Mouse (Mus musculus) midbrain, embryonic 12.5 days (tissue): Measurements from ENCODE around the gene Trmt112. TPM values are rescaled to one million over a fixed set of nuclear protein-coding genes. Genes with fewer than 3 reads are reported as not detected.
"Not testable (repeated sequence)": the region's sequence is repeated elsewhere in the genome, so short reads cannot be mapped to it uniquely, and the experiment has no call there.

Experiments
- ATAC-seq: fragments of 200-750 bp; cut with Nextera tagmentation; 2 replicates; pipeline ENCODE4 v1.8.0; 2017; ENCODE audit warnings: low read depth, moderate TSS enrichment, moderate library complexity; ENCODE audit not compliant: low FRiP score
- H3K27ac ChIP-seq: fragments of 300-500 bp; sonication (generic); replicated peaks from 2 replicates; pipeline ENCODE4 v1.5.1; 2016; ENCODE audit warnings: mild to moderate bottlenecking
- H3K27me3 ChIP-seq: fragments of 300-500 bp; sonication (generic); 2 replicates; pipeline ENCODE4 v1.6.1; 2016; ENCODE audit warnings: mild to moderate bottlenecking
- H3K36me3 ChIP-seq: fragments of 300-500 bp; sonication (generic); 2 replicates; pipeline ENCODE4 v1.6.1; 2016
- H3K4me1 ChIP-seq: fragments of 300-500 bp; sonication (generic); 2 replicates; pipeline ENCODE4 v1.6.1; 2016
- H3K4me2 ChIP-seq: fragments of 300-500 bp; sonication (generic); replicated peaks from 2 replicates; pipeline ENCODE4 v1.6.1; 2016; ENCODE audit warnings: mild to moderate bottlenecking, moderate library complexity
- H3K4me3 ChIP-seq: fragments of 300-500 bp; sonication (generic); 2 replicates; pipeline ENCODE4 v1.5.1; 2016; ENCODE audit warnings: mild to moderate bottlenecking
- H3K9ac ChIP-seq: fragments of 300-500 bp; sonication (generic); replicated peaks from 2 replicates; pipeline ENCODE4 v1.6.1; 2016; ENCODE audit warnings: mild to moderate bottlenecking, moderate library complexity
- H3K9me3 ChIP-seq: fragments of 300-500 bp; sonication (generic); 2 replicates; pipeline ENCODE4 v1.6.1; 2016; ENCODE audit warnings: mild to moderate bottlenecking
- WGBS: fragments of 180-500 bp; shearing (Covaris S2); methylation state at CpG from one replicate; pipeline ENCODE4 v1.1.7; 2016; 5-methylcytosine and 5-hydroxymethylcytosine counted together
- polyA plus RNA-seq: library from polyadenylated mRNA; unstranded; fragments of >200 nt; fragmentation: Nextera tagmentation; extraction: Ambion mirVana; gene quantifications from 2 replicates; pipeline ENCODE4 v1.2.1, GENCODE M21; 2016

The Trmt112 gene
- polyA plus RNA-seq, 1 experiment from 2014 or later: 129 TPM

DNA sequence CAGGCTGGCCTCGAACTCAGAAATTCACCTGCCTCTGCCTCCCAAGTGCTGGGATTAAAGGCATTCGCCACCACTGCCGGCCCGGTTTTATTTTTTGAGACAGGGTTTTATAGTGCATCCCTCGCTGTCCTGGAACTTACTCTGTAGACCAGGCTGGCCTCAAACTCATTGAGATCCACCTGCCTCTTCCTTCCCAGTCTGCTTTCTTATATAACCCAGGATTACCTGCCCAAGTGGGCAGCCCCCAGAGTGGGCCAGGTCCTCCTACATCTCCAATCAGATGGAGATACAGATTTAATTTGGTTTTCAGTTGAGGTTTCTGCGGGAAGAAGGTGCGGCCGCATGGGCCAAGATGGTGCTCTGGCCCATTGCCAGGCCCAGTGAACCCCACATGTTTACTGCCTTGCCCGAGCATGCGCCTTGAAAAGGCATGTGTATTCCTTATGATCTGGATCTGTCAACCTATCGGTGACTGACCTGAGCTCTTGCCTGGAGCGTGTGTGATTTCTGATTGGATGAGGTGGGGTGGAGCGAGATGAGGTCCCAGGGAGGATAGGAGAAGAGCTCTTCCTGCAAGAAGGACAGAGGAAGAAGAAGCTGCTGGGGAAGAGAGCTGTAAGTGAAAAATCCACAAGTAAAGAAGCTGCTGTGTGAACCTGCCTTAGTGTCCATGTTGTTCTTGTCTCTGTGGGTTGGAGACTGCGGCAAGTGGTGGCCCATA lies 15.6 kb upstream of the Trmt112 start:
- 96% methylated on average over 14 of the region's 14 CpGs for WGBS
- Histone ChIP-seq H3K9me3 (peaks cover 3% of the 10 kb centered on the region; the same call in 1 of the 2 replicates), H3K4me3 (no peak overlapping the region), H3K27ac (no peak overlapping the region), H3K4me2 (no peak overlapping the region), H3K9ac (no peak overlapping the region), H3K36me3 (no peaks in the 10 kb centered on the region), H3K4me1 (no peaks in the 10 kb centered on the region), H3K27me3 (no peaks in the 10 kb centered on the region)
- no peak for ATAC-seq

DNA sequence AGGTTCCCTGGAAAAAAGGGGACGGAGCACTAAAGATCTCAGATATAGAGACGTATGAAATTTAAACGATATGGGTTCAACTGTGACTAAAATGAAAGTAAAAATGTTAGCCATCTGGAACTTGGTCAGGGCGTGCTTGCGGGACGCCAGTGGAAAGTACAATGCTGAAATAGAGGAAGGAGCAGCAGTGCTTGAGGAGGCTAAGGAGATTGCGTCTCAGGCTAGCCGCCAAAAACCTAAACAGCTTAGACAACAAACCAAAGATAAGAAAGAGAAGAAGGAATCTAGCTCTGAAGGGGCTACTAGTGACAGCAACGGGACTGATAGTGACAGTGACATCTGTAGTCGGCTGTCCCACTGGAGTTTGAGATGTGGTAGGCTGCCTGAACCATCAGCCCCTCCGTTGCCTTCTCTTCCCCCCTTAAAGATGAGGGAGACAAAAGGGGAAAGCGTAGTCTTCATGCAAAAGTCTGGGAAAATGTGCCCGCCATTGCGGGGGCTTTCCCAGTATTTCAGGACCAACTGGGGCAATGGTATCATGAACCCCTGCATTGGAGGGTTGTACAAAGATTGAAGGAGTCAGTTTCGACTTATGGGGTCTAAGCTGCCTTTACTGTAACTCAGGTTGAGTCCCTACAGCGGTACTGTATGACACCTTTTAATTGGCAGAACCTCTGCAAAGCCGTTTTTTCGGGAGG lies 13.7 kb upstream of the Trmt112 start:
- not testable (repeated sequence) for H3K27me3 ChIP-seq, H3K4me3 ChIP-seq, H3K4me1 ChIP-seq, ATAC-seq, H3K9ac ChIP-seq, H3K36me3 ChIP-seq, H3K4me2 ChIP-seq, H3K27ac ChIP-seq, H3K9me3 ChIP-seq
- 90% methylated on average over 18 of the region's 18 CpGs for WGBS

DNA sequence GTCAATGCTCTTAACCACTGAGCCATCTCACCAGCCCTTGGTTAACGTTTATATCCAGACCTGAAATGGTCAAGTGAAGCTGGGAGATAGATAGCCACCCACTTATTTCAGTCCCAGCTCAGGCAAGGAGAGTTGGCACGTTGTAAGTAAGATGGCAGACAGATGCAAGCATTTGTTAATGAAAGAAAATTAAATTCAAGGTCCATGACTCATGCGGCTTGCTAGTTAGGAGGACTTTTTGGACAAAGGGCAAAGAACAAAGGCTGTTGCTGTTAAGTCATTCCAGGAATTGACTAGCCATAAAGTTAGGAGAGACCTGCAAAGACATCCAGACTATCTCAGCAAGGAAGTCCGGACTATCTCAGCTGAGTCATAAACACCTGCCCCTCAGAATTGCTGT lies 9.9 kb upstream of the Trmt112 start:
- WGBS: 87% methylated on average over 4 of the region's 4 CpGs
- Histone ChIP-seq H3K9me3 (peaks cover 3% of the 10 kb centered on the region; the same call in 1 of the 2 replicates), H3K27me3 (no peaks in the 10 kb centered on the region), H3K4me1 (no peaks in the 10 kb centered on the region), H3K36me3 (no peaks in the 10 kb centered on the region), H3K27ac (no peak overlapping the region), H3K9ac (no peak overlapping the region), H3K4me2 (no peak overlapping the region), H3K4me3 (no peak overlapping the region)
- ATAC-seq: no peak

DNA sequence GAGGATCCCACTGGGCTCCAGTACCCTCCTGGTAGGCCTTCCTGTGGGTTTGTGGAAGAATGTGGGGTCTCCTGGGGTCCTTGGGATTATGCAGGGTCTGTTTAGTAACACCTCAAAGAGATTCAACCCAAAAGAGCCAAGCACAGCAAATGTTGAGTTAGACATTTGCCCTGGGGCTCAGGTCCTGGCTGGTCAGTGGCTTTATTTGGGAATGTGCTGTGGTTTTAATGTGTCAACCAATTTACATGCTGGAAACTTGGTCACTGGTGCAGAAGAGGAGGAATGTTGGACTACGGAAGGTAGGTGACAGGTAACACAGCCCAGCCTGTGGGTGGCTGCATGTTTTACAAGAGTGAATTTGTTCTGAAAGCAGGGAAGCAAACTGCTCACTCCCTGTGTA lies 6.5 kb upstream of the Trmt112 start:
- WGBS: 90% methylated on average over 1 of the region's 1 CpGs

DNA sequence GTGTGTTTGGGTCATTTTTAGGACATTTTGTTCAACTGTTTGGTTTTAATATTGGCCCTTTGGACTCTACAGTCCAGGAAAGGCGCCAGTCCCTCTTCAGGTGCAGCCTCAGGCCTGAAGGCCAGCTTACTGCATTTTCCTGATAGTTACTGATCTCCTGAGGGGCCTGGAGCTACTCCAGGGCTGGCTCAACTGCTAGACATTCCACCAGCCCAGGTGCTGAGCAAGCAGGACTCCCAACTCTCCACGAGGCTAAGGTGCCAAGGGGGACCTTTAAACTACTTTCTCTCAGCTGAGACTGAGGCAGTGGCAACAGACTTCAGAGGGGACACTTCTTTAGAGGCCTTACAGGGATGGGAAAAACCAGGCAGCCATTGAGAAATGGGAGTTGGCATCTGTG lies 4.7 kb upstream of the Trmt112 start:
- Histone ChIP-seq H3K9me3 (no peaks in the 10 kb centered on the region), H3K9ac (no peak overlapping the region), H3K27me3 (no peaks in the 10 kb centered on the region), H3K4me3 (no peak overlapping the region), H3K4me1 (peaks cover 17% of the 10 kb centered on the region), H3K4me2 (no peak overlapping the region), H3K27ac (no peak overlapping the region), H3K36me3 (peaks cover 23% of the 10 kb centered on the region)
- ATAC-seq: no peak
- 85% methylated on average over 2 of the region's 2 CpGs for WGBS

More for the DNA sequence above, 6.5 kb upstream of the Trmt112 start:
- peaks cover 23% of the 10 kb centered on the region for H3K36me3 ChIP-seq
- H3K4me1 ChIP-seq: peaks cover 5% of the 10 kb centered on the region
- H3K27ac ChIP-seq: no peak overlapping the region
- H3K27me3 ChIP-seq: no peaks in the 10 kb centered on the region
- no peak overlapping the region for H3K9ac ChIP-seq
- no peak for ATAC-seq
- H3K4me2 ChIP-seq: no peak overlapping the region
- H3K9me3 ChIP-seq: no peaks in the 10 kb centered on the region
- H3K4me3 ChIP-seq: no peak overlapping the region

DNA sequence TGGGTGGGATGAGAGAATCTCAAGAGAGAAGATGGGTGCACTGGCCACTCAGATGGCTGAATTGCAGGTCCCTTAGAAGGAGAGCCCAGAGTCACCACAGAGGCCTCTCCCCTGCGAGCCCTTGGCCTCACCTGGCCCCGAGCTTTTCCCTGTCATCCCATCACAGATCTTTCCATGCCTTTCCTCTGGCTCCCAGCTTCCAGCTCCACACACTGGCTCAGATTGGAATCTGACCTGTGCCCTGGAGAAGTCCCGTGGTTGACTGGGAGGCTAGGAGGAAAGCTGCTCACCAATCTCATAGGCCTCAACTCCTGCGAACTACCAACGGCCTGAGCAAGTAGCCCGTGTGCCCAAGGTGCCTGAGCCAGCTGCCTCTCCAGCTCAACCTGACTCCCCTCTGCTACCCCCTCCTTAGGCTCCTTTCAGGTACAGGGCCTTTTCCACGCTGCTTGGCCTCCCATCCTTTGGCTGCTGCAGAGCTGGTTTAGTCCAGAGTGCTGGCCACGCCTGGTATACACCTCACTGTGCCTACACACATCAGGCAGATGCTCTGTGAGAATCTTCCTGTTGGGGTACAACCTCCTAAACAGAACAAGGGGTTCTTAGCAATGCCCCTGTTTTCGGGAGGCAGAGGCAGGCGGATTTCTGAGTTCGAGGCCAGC lies 3.9 kb upstream of the Trmt112 start:
- peaks cover 20% of the 10 kb centered on the region for H3K4me1 ChIP-seq
- peaks cover 23% of the 10 kb centered on the region for H3K36me3 ChIP-seq
- no peak overlapping the region for H3K4me3 ChIP-seq
- H3K9me3 ChIP-seq: no peaks in the 10 kb centered on the region
- WGBS: 96% methylated on average over 11 of the region's 11 CpGs
- no peak overlapping the region for H3K27ac ChIP-seq
- ATAC-seq: no peak
- no peak overlapping the region for H3K4me2 ChIP-seq
- H3K9ac ChIP-seq: no peak overlapping the region
- H3K27me3 ChIP-seq: no peaks in the 10 kb centered on the region

DNA sequence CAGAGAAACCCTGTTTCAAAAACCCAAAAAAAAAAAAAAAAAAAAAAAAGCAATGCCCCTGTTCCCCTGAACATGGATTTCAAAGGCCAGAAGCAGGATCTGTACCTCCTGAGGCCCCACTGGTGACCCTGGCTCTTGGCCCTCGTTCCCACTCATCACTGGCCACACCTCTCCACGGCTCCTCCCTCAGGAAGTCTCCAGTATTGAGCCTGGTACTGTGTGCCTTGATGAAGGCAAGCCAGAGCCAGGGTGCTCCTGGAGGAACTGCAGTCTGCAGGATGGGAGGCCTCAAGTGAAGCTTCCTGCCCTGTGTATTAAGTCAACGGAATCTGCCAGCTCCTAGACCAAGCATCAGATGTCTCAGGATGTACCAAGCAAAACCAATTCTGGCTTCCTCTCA lies 3.3 kb upstream of the Trmt112 start:
- WGBS: 87% methylated on average over 3 of the region's 3 CpGs

DNA sequence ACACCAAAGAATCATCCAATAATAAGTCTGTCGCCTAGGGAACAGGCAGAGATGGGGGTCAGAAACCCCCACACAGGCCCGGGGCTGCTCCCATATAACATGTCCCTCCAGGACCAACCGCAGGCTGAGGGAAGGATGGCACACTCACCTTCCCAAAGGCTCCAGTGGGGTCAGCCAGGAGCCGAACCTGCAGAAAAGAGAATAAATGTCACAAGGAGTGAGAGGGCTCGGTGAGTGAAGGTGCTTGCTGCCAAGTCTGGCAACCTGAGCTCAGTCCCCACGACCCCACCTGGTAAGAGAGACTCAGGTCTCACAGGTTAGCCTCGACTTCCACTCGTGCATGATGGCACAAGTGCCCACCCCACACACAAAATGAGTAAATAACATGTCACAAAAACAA lies 2.4 kb upstream of the Trmt112 start:
- Histone ChIP-seq H3K4me1 (peaks cover 28% of the 10 kb centered on the region), H3K27me3 (no peaks in the 10 kb centered on the region), H3K27ac (no peak overlapping the region), H3K4me2 (no peak overlapping the region), H3K9ac (no peak overlapping the region), H3K4me3 (no peak overlapping the region), H3K9me3 (no peaks in the 10 kb centered on the region), H3K36me3 (peaks cover 35% of the 10 kb centered on the region)
- no peak for ATAC-seq
- WGBS: 90% methylated on average over 8 of the region's 8 CpGs

More for the DNA sequence above, 3.3 kb upstream of the Trmt112 start:
- Histone ChIP-seq H3K4me1 (peaks cover 24% of the 10 kb centered on the region), H3K4me3 (no peak overlapping the region), H3K27ac (no peak overlapping the region), H3K4me2 (no peak overlapping the region), H3K9me3 (no peaks in the 10 kb centered on the region), H3K36me3 (peaks cover 26% of the 10 kb centered on the region), H3K27me3 (no peaks in the 10 kb centered on the region), H3K9ac (no peak overlapping the region)
- no peak for ATAC-seq

DNA sequence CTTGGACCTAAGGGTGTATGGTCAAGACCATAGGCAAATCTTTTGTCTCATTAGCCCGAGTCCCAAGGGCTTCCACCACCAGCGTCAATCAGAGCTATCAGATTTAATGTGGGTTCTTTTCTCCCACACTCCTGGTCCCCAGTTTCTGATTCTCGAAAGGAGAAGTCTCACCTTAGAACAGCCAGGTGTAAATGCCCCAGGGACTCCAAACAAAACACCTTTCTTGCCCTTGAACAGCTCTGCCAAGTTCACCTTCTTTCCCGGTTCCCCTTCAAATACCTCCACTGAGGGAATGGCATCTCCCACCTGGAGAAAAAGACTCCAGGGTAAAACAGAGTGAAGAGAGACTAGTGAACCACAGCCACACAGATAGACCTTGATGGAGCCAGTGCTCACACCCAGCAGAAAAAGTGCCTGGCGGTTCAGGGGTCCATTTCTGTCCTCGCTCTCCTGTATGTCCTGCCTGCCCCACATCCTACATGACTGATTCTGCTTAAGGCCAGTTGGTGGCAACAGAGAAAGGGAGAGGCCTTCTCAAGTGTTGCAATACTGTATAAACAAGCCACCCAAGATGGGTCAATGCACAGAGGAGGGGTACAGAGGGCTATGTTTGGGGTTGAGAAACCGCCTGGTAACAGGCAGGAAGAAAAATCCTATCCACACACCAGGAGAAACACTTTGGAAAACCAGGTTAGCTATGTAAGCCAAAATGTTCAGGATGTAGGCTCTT lies 1.5 kb upstream of the Trmt112 start:
- Histone ChIP-seq H3K4me3 (peak overlapping the region; percentile 60), H3K27me3 (no peaks in the 10 kb centered on the region), H3K4me1 (peaks cover 28% of the 10 kb centered on the region), H3K4me2 (peak overlapping the region; percentile 88), H3K9ac (peak overlapping the region; percentile 28; the same call in 1 of the 2 replicates), H3K36me3 (peaks cover 43% of the 10 kb centered on the region), H3K9me3 (no peaks in the 10 kb centered on the region), H3K27ac (no peak overlapping the region)
- no peak for ATAC-seq
- 88% methylated on average over 7 of the region's 7 CpGs for WGBS

DNA sequence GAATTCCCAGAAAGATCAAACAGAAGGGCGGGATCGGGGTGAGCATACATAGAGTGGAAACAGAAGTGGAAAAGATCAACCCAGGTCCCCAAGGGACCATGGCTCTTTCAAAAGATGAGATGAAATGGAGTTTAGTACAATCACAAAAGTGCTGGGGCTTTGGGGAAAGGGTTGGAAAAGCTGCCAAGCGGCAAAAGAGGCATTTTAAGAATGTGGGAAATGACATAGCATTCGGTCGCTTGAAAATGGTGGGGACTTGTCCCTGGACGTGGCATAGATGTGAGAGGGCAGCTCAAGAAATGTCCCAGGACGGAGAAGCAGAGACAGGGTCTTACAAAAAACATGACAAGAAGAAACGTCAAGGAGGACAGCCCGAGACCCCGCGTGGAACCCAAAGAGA lies 477 bp upstream of the Trmt112 start:
- H3K4me1 ChIP-seq: peaks cover 28% of the 10 kb centered on the region
- H3K9ac ChIP-seq: peak overlapping the region; percentile 79
- H3K4me2 ChIP-seq: peak overlapping the region; percentile 88
- no peaks in the 10 kb centered on the region for H3K27me3 ChIP-seq
- peaks cover 54% of the 10 kb centered on the region for H3K36me3 ChIP-seq
- WGBS: 13% methylated on average over 11 of the region's 11 CpGs
- peak overlapping the region; percentile 60 for H3K4me3 ChIP-seq
- H3K27ac ChIP-seq: peak overlapping the region; percentile 96
- no peaks in the 10 kb centered on the region for H3K9me3 ChIP-seq
- ATAC-seq: no peak

DNA sequence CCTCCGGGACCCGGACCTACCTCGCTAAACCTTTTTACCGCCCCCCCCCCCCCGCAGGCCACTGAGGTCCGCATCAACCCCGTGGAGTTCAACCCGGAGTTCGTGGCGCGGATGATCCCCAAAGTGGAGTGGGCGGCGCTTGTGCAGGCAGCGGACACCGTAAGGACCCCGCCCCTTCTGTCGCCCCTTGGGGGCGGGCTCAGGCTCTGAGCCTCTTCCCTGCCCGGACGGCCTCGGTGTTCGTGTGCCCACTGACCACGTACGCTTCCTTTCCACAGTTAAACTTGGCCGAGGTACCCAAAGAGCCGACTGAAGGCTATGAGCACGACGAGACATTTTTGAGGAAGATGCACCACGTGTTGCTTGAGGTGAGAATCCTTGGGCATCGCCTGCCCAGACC lies 808 bp downstream of the Trmt112 start:
- peak; percentile 39 for ATAC-seq
- Histone ChIP-seq H3K36me3 (peaks cover 52% of the 10 kb centered on the region), H3K9ac (peak overlapping the region; percentile 79), H3K27ac (peak overlapping the region; percentile 96), H3K4me2 (peak overlapping the region; percentile 88), H3K4me1 (peaks cover 28% of the 10 kb centered on the region), H3K4me3 (peak overlapping the region; percentile 60)
- under 1% methylated on average over 30 of the region's 30 CpGs for WGBS
- not testable (repeated sequence) for H3K27me3 ChIP-seq, H3K9me3 ChIP-seq
